Comparison of ENCODE assay signal across 20 mouse cellular contexts in the genomic region with DNA sequence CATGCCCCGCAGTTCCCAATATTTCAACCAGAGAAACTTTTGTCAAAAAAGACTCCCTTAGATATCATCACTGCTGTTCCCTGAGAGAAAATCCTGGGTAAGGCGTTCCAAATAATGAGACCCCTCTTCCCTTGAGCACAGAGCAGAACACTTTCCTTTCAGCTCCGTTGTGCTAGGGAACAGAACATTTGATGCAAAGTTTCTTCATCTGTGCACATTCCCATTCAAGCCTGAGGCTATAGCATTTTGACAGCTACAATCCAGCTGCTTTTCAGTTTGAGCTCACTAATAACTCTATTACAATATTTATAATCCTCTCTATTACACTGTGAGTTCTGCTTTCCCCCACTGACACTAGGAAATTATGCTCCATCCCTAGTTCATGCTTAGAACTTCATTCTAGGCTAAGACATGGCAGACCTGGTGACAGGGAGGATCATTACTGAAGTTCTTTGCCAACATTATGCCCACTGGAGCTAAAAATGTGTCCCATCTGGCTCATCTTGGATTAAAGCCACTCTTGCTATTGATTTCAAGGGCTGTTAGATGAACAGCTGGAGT.
DNase-seq lines count a peak whose midpoint lies in the region; ATAC-seq and TF ChIP-seq lines count a peak whose summit lies in the region.
"Had no signal": no experiment of that assay in that cellular context is flagged by ENCODE, and none has a peak within 500 bp of the region (broad histone marks: within the 10 kb centered on the region; RNA-seq: fewer than 3 reads in every experiment).

No protein-coding gene starts in this region.

- no peak for TF ChIP-seq EP300 in lung, postnatal 0 days (IDR thresholded peaks at IDR 0.05)

- ATAC-seq in hindbrain, embryonic 14.5 days (ENCODE audit: low FRiP score): 0 out of 2 replicates have a peak, but pooled peaks have one; percentile 21
- ATAC-seq in hindbrain, embryonic 11.5 days (ENCODE audit: low FRiP score): no peak
- ATAC-seq in lung, postnatal 0 days: peak; percentile 44
- peak; percentile 67; the same call in 1 of the 2 replicates for ATAC-seq in midbrain, embryonic 16.5 days
- ATAC-seq: CD4-positive, CD25-positive, alpha-beta regulatory T cell, adult 4 months; forebrain, embryonic 13.5 days; intestine, postnatal 0 days had no signal

- no peaks in the 10 kb centered on the region for H3K9me3 ChIP-seq in hindbrain, embryonic 14.5 days (ENCODE audit: control insufficient read depth, low read length)
- H3K9me3 ChIP-seq in hindbrain, embryonic 11.5 days (ENCODE audit: control insufficient read depth, low read length): no peaks in the 10 kb centered on the region
- H3K9me3 ChIP-seq in lung, postnatal 0 days (ENCODE audit: low read length): no peaks in the 10 kb centered on the region
- H3K9me3 ChIP-seq in midbrain, embryonic 16.5 days (replicated peaks; ENCODE audit: control insufficient read depth, low read length, poor library complexity, severe bottlenecking): no peaks in the 10 kb centered on the region
- H3K9me3 ChIP-seq: embryonic facial prominence, embryonic 13.5 days; forebrain, embryonic 13.5 days; limb, embryonic 15.5 days had no signal

- H3K4me1 ChIP-seq in hindbrain, embryonic 14.5 days (replicated peaks; ENCODE audit: control insufficient read depth, insufficient read depth, low read length): no peaks in the 10 kb centered on the region
- H3K4me1 ChIP-seq in hindbrain, embryonic 11.5 days (replicated peaks; ENCODE audit: control insufficient read depth, insufficient read depth, low read length): no peaks in the 10 kb centered on the region
- H3K4me1 ChIP-seq in lung, postnatal 0 days (ENCODE audit: insufficient read depth, low read depth, low read length): no peaks in the 10 kb centered on the region
- H3K4me1 ChIP-seq in midbrain, embryonic 16.5 days (ENCODE audit: control insufficient read depth, insufficient read depth, low read length): no peaks in the 10 kb centered on the region
- H3K4me1 ChIP-seq: embryonic facial prominence, embryonic 13.5 days; forebrain, embryonic 13.5 days; limb, embryonic 15.5 days had no signal

- no peak overlapping the region for H3K9ac ChIP-seq in hindbrain, embryonic 14.5 days
- no peak overlapping the region for H3K9ac ChIP-seq in hindbrain, embryonic 11.5 days (ENCODE audit: low read depth, low read length)
- no peak overlapping the region for H3K9ac ChIP-seq in lung, postnatal 0 days (replicated peaks; ENCODE audit: low read depth)
- H3K9ac ChIP-seq in midbrain, embryonic 16.5 days (ENCODE audit: low read depth, low read length): no peak overlapping the region
- H3K9ac ChIP-seq: embryonic facial prominence, embryonic 13.5 days; forebrain, embryonic 13.5 days; limb, embryonic 15.5 days; liver, embryonic 14.5 days had no signal

- no peak overlapping the region for H3K27ac ChIP-seq in hindbrain, embryonic 14.5 days
- no peak overlapping the region for H3K27ac ChIP-seq in hindbrain, embryonic 11.5 days (ENCODE audit: low read depth, low read length)
- no peak overlapping the region for H3K27ac ChIP-seq in lung, postnatal 0 days (ENCODE audit: low read length)
- no peak overlapping the region for H3K27ac ChIP-seq in midbrain, embryonic 16.5 days (ENCODE audit: low read length)
- H3K27ac ChIP-seq: embryonic facial prominence, embryonic 13.5 days; forebrain, embryonic 13.5 days; heart, adult 2 months; layer of hippocampus, adult 2 months; limb, embryonic 15.5 days; liver, embryonic 14.5 days had no signal

- no peak overlapping the region for H3K4me3 ChIP-seq in hindbrain, embryonic 14.5 days (replicated peaks; ENCODE audit: low read length)
- no peak overlapping the region for H3K4me3 ChIP-seq in hindbrain, embryonic 11.5 days (ENCODE audit: low read depth, low read length)
- H3K4me3 ChIP-seq in lung, postnatal 0 days (ENCODE audit: low read depth, low read length): no peak overlapping the region
- no peak overlapping the region for H3K4me3 ChIP-seq in midbrain, embryonic 16.5 days (ENCODE audit: low read depth, low read length)
- H3K4me3 ChIP-seq: embryonic facial prominence, embryonic 13.5 days; forebrain, embryonic 13.5 days; heart, adult 2 months; layer of hippocampus, adult 2 months; limb, embryonic 15.5 days had no signal

- 76% methylated on average over 3 of the region's 3 CpGs for WGBS in hindbrain, embryonic 14.5 days
- WGBS in hindbrain, embryonic 11.5 days: 74% methylated on average over 3 of the region's 3 CpGs
- 72% methylated on average over 3 of the region's 3 CpGs for WGBS in lung, postnatal 0 days
- WGBS in midbrain, embryonic 16.5 days: 55% methylated on average over 3 of the region's 3 CpGs

- no peak overlapping the region for H3K4me2 ChIP-seq in hindbrain, embryonic 14.5 days (replicated peaks)
- H3K4me2 ChIP-seq in hindbrain, embryonic 11.5 days (replicated peaks; ENCODE audit: low read depth, low read length): no peak overlapping the region
- no peak overlapping the region for H3K4me2 ChIP-seq in lung, postnatal 0 days (replicated peaks; ENCODE audit: low read depth, low read length)
- no peak overlapping the region for H3K4me2 ChIP-seq in midbrain, embryonic 16.5 days (ENCODE audit: low read length)
- H3K4me2 ChIP-seq: embryonic facial prominence, embryonic 13.5 days; forebrain, embryonic 13.5 days; limb, embryonic 15.5 days had no signal

- no peaks in the 10 kb centered on the region for H3K27me3 ChIP-seq in hindbrain, embryonic 14.5 days (ENCODE audit: control insufficient read depth, insufficient read depth, low read length)
- no peaks in the 10 kb centered on the region for H3K27me3 ChIP-seq in hindbrain, embryonic 11.5 days (ENCODE audit: control insufficient read depth, insufficient read depth, low read length)
- no peaks in the 10 kb centered on the region for H3K27me3 ChIP-seq in lung, postnatal 0 days (replicated peaks; ENCODE audit: insufficient read depth, low read length)
- no peaks in the 10 kb centered on the region for H3K27me3 ChIP-seq in midbrain, embryonic 16.5 days (ENCODE audit: control insufficient read depth, insufficient read depth, low read depth, low read length)
- H3K27me3 ChIP-seq: embryonic facial prominence, embryonic 13.5 days; forebrain, embryonic 13.5 days; limb, embryonic 15.5 days had no signal

- DNase-seq in hindbrain, embryonic 14.5 days (ENCODE audit: low spot score): no peak
- DNase-seq in hindbrain, embryonic 11.5 days (ENCODE audit: low spot score): no peak
- DNase-seq in lung, postnatal 0 days (ENCODE audit: low spot score): peak; percentile 14
- no peak for DNase-seq in lung, adult 18-20 months
- peak; percentile 26 for DNase-seq in brain, adult 2 months (ENCODE audit: low read depth, low spot score)
- no peak for DNase-seq in embryo, embryonic 11 days
- DNase-seq: adrenal gland, postnatal 25 days; cerebellum, adult 11-12 months; gastrocnemius, postnatal 36 days; heart, adult 2 months; kidney, postnatal 25 days; thymus, postnatal 14 days had no signal

- no peak for TF ChIP-seq CTCF in lung, postnatal 0 days (IDR thresholded peaks at IDR 0.05)

- H3K36me3 ChIP-seq in hindbrain, embryonic 14.5 days (replicated peaks; ENCODE audit: control insufficient read depth, insufficient read depth): no peaks in the 10 kb centered on the region
- H3K36me3 ChIP-seq in hindbrain, embryonic 11.5 days (ENCODE audit: control insufficient read depth, insufficient read depth, low read length): no peaks in the 10 kb centered on the region
- no peaks in the 10 kb centered on the region for H3K36me3 ChIP-seq in lung, postnatal 0 days (ENCODE audit: insufficient read depth, low read length)
- H3K36me3 ChIP-seq in midbrain, embryonic 16.5 days (ENCODE audit: control insufficient read depth, insufficient read depth, low read length): no peaks in the 10 kb centered on the region
- H3K36me3 ChIP-seq: embryonic facial prominence, embryonic 13.5 days; limb, embryonic 15.5 days had no signal

Comparison
In these comparisons a context has a peak if more than half of its experiments do, and no peak if none do; other contexts are left out.
1. DNase-seq: peak in lung, postnatal 0 days (single experiment) and brain, adult 2 months (single experiment); none in hindbrain, embryonic 14.5 days (single experiment), hindbrain, embryonic 11.5 days (single experiment), lung, adult 18-20 months (0 of 2) and embryo, embryonic 11 days (single experiment).